Comparison of ENCODE assay signal across 10 mouse cellular contexts in the genomic region with DNA sequence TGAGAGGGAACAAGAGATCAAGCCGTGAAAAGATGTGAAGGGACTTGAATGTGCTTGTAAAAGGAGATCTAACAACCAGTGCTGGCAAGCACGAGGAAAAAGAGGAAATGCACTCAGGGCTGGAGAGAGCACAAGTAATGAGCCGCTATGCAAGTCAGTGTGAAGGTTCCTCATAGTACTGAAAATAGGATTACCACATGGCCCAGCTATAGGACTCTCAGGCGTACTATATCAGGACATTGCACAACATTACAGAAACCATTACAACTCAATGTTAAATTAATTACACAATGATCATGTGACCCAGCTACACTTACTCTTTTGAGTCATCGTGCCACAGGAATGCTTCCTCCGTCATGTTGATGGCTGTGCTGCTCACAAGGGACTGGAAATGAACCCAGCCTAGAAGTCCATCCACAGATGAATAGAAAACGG.
DNase-seq lines count a peak whose midpoint lies in the region; ATAC-seq lines count a peak whose summit lies in the region.
"Had no signal": no experiment of that assay in that cellular context is flagged by ENCODE, and none has a peak within 500 bp of the region (broad histone marks: within the 10 kb centered on the region; RNA-seq: fewer than 3 reads in every experiment).

No protein-coding gene starts in this region.

- intact Hi-C loops in heart, postnatal 25 days (cut with DNase I): no loop called here

- peaks cover 10% of the 10 kb centered on the region for H3K4me1 ChIP-seq in brown adipose tissue, adult 24 weeks (ENCODE audit: control insufficient read depth, insufficient read depth, insufficient read length, low read length)
- peaks cover 7% of the 10 kb centered on the region for H3K4me1 ChIP-seq in lung, embryonic 16.5 days (replicated peaks; ENCODE audit: control insufficient read depth, insufficient read depth, low read length)

- H3K4me2 ChIP-seq in lung, embryonic 16.5 days (ENCODE audit: low read depth, low read length): no peak overlapping the region
- H3K4me2 ChIP-seq: neural tube, embryonic 13.5 days had no signal

- no peak overlapping the region for H3K9ac ChIP-seq in lung, embryonic 16.5 days (ENCODE audit: low read length)
- H3K9ac ChIP-seq: neural tube, embryonic 13.5 days had no signal

- peak; percentile 31 to 62 for DNase-seq in heart, adult 18-20 months
- DNase-seq in heart, postnatal 25 days (ENCODE audit: low spot score): no peak
- DNase-seq in 3T3-L1 (ENCODE audit: low read depth, low spot score): peak; percentile 89
- no peak for DNase-seq in ovary, postnatal 14 days (ENCODE audit: low spot score)
- DNase-seq in cerebellum, adult 9-10 months: no peak

- WGBS in lung, embryonic 16.5 days: 56% methylated on average over 7 of the region's 7 CpGs

- H3K4me3 ChIP-seq in brown adipose tissue, adult 24 weeks (ENCODE audit: insufficient read depth, low read depth, low read length): no peak overlapping the region
- H3K4me3 ChIP-seq in lung, embryonic 16.5 days (ENCODE audit: low read length): no peak overlapping the region
- H3K4me3 ChIP-seq: heart, embryonic 10.5 days; neural tube, embryonic 13.5 days had no signal

- H3K9me3 ChIP-seq in lung, embryonic 16.5 days (ENCODE audit: control insufficient read depth, low read length): no peaks in the 10 kb centered on the region
- H3K9me3 ChIP-seq: heart, embryonic 10.5 days; neural tube, embryonic 13.5 days had no signal

- H3K36me3 ChIP-seq in lung, embryonic 16.5 days (ENCODE audit: control insufficient read depth, insufficient read depth, low read length): no peaks in the 10 kb centered on the region
- H3K36me3 ChIP-seq: heart, embryonic 10.5 days; neural tube, embryonic 13.5 days had no signal

- H3K27ac ChIP-seq in brown adipose tissue, adult 24 weeks (replicated peaks; ENCODE audit: low read depth, low read length): peak overlapping the region; percentile 60; the same call in 1 of the 2 replicates
- H3K27ac ChIP-seq in lung, embryonic 16.5 days (ENCODE audit: low read length): no peak overlapping the region
- H3K27ac ChIP-seq: heart, embryonic 10.5 days; neural tube, embryonic 13.5 days had no signal

- no peaks in the 10 kb centered on the region for H3K27me3 ChIP-seq in lung, embryonic 16.5 days (ENCODE audit: control insufficient read depth, insufficient read depth, low read depth, low read length)
- H3K27me3 ChIP-seq: neural tube, embryonic 13.5 days had no signal

- ATAC-seq in lung, embryonic 16.5 days (ENCODE audit: low read depth): peak; percentile 68
- no peak for ATAC-seq in frontal cortex, adult (ENCODE audit: low TSS enrichment)

Comparison
In these comparisons a context has a peak if more than half of its experiments do, and no peak if none do; other contexts are left out.
1. DNase-seq: peak in heart, adult 18-20 months (2 of 2) and 3T3-L1 (single experiment); none in heart, postnatal 25 days (single experiment), ovary, postnatal 14 days (single experiment) and cerebellum, adult 9-10 months (single experiment).